Mouse (Mus musculus): ENCODE data around the gene Ebf1. TPM values are rescaled to one million over a fixed set of nuclear protein-coding genes. Genes with fewer than 3 reads are reported as not detected.

The Ebf1 gene
- total RNA-seq, 2 experiments from 2014 or later: 4.8 to 6.1 TPM

DNA sequence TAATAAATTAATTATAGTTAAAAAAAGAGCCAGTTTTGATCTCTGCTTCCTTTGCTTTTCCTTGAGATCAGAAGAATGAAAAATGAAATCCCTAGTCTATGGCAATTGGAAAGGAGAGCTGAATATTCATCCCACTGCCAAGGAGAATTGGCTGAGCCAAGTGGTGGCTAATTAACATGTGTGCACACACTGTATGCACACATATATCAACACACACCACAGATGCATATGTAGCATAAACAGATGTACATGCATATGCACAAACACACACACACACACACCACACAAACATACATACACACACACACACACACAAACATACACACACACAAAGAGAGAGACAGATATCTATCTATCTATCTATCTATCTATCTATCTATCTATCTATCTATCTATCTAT, 205.2 kb downstream of the Ebf1 start:
- DNase-seq (ENCODE audit: low spot score in 2 of 2): no peak

GRCm38 (mm10) chr11:44832227-44832939, 215.3 kb downstream of the Ebf1 start:
- no peak for DNase-seq (ENCODE audit: low spot score in 2 of 2)

DNA sequence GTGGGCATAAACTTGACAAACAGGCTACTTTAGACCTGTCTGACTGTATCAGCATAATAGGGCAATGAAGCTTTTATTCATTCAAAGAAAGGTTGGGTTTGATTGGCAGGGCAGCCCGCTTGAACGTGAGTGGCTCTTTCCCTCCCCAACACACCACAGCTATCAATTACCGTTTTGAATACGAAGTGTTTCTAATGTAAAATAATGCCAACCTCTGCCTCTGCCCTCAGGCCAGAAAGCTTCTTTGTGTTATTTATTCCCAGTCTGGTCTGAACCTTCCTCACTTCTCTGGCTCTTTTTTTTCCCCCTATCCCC, 215.8 kb downstream of the Ebf1 start:
- no peak for DNase-seq (ENCODE audit: low spot score in 2 of 2)

GRCm38 (mm10) chr11:44833351-44833996, 216.4 kb downstream of the Ebf1 start:
- no peak for DNase-seq (ENCODE audit: low spot score in 2 of 2)

DNA sequence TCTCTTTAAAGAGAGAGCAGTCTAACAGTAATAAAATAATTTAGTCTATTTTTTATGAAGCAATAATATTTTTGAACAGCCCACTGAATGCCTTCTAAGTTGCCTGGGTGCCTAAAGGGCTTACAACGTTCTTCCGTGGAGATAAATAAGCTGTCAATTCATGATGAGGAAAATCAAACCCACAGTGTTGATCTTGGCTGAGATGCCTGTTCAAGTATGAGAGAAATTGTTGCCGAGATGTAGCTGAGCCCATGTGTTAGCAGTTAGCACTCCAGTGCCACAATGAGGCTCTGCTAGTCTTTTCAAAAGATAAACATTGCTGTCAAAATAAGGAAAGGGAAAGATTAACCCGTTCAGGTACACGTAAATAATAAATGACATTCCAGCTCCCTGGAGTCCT, 218.0 kb downstream of the Ebf1 start:
- no peak for DNase-seq (ENCODE audit: low spot score in 2 of 2)

DNA sequence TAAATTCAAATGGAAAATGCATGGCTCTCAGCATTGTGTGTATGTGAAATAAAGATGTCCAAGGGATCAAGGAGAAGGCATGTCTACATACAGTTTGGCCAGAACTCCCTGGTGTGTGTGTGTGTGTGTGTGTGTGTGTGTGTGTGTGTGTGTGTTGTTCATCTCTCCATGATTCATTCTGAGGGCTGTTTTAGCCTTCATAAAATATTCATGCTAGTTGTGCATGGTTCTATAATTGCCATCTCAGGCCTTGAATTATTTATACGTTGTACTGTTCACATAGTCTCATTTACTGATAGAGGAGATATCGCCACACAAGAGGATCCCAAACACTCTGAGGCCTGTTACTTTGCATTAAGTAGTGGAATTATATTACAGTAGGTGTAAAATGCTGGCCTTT, 220.5 kb downstream of the Ebf1 start:
- no peak for DNase-seq (ENCODE audit: low spot score in 2 of 2)

GRCm38 (mm10) chr11:44841127-44842056, 224.3 kb downstream of the Ebf1 start:
- no peak for DNase-seq (ENCODE audit: low spot score in 2 of 2)

- DNase-seq (ENCODE audit: low spot score in 2 of 2): no peak
Measured at GRCm38 (mm10) chr11:44851874-44852273, 234.8 kb downstream of the Ebf1 start.

DNA sequence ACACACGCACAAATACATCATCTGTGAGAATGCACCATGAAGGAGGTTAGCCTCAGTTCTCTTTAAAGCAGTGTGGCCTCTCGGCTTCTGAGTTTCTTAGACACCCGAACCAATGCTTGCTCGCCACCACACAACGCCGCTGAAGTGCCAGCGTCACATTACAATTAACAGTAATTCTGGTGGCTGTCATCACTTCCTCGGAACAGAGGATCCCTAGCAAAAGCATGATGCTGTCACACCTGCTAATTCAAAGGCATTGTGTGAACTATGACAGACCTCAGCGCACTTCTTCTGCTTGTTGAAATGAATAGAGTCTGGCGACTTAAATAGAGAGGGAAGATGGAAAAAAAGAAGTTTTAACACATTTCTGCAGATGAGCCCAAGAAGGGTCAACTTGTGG, 235.8 kb downstream of the Ebf1 start:
- DNase-seq (ENCODE audit: low spot score in 2 of 2): no peak

DNA sequence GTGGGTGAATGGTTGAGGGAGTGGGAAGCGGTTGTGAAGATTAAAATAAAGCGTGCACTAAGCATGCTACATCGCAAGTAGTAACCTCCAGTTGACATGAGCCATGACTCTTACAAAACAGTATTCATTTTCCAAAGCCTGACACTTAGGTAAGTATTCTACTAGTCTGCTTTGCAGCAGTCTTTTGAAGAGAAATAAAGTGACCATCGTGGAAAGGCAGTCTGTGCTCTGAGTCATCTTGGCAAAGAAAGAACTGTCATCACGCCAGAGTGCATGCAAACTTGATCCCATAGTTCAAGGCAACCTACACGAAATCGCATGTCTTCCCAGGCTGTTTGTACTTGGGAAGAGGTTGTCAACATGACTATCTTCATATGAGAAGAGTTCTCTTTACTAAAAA, 237.4 kb downstream of the Ebf1 start:
- no peak for DNase-seq (ENCODE audit: low spot score in 2 of 2)

DNA sequence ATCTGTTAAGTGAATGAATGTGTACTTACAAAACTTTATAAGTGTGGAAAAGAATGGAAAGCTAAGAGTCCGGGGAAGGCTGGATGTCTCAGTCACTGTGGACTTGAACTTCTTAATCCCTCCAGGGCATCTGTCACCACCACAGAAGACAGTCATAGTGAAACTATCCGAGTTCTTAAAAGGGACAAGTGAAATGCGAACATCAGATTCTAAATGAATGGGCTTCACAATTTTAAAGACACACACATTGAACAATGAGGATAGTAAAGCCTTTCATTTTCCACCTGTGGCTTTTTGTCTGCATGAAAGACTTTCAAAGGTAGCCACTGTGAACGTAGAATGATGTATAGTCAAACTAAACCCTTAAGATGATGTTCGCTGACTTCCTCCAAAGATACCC, 244.0 kb downstream of the Ebf1 start:
- no peak for DNase-seq (ENCODE audit: low spot score in 2 of 2)

GRCm38 (mm10) chr11:44863910-44864309, 246.8 kb downstream of the Ebf1 start:
- no peak for DNase-seq (ENCODE audit: low spot score in 2 of 2)

- no peak for DNase-seq (ENCODE audit: low spot score in 2 of 2)
Measured at GRCm38 (mm10) chr11:44866476-44867149, 249.5 kb downstream of the Ebf1 start.

GRCm38 (mm10) chr11:44867433-44867832, 250.3 kb downstream of the Ebf1 start:
- no peak for DNase-seq (ENCODE audit: low spot score in 2 of 2)

DNA sequence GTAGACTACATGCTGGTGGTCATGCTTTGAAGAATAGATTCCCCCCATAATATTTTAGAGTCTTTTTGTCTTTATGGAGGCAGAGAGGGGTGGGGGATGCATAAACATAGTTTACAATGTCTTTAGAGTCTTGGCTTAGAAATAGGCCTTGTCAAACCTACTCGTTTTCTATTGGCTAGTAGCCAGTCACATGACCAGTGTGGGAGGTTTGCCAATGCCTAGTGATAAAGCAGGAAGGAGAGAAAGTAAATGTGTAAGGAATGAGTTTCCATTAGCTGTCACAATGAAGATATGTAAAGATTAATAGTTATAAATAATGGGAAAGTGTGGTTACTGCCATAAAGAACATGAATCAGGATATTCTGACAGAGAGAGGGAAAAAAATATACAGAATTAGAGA, 256.8 kb downstream of the Ebf1 start:
- DNase-seq (ENCODE audit: low spot score in 2 of 2): no peak

DNA sequence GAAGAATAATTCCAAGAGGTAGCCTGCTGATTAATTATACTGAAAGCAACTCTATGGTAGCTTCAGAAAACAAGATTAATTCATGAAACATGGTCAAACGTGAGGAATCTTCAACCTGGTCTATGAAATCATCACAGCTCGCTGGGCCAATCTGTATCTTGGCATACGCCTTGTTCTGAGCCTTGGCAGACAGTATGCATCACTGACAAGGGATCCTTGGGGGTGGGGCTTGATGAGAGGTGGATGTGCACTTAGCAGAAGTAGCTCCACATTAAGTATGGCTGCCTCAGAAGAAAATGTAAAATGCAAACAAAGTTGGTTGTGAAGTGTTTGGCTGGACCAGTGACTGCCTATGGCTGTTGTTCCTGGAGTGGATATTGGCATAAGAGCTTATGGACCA, 258.1 kb downstream of the Ebf1 start:
- DNase-seq (ENCODE audit: low spot score in 2 of 2): no peak

GRCm38 (mm10) chr11:44881056-44881683, 264.1 kb downstream of the Ebf1 start:
- no peak for DNase-seq (ENCODE audit: low spot score in 2 of 2)

DNA sequence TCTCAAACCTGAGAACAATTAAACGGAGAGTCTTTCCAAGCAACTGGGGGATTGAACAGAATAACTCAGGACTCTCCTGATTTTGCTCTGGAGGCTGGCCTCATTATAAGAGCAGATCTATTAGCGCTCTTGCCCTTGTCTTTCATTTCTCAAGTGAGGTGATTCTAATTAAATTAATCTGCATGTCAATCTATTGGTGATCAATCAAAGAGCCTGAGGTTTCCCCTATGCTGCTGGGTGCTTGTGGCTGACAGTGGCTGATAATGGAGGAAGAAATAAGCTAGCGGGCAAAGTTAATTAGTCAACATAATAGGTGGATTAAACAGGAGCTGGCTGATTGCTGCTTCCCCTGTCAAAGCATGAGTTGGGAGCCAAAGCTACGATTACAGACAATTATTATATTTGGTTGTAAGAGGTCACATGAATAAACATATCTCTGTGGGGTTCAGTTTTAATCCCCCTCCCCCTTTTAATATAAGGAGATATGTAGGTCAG, 265.4 kb downstream of the Ebf1 start:
- DNase-seq (ENCODE audit: low spot score in 2 of 2): no peak

DNA sequence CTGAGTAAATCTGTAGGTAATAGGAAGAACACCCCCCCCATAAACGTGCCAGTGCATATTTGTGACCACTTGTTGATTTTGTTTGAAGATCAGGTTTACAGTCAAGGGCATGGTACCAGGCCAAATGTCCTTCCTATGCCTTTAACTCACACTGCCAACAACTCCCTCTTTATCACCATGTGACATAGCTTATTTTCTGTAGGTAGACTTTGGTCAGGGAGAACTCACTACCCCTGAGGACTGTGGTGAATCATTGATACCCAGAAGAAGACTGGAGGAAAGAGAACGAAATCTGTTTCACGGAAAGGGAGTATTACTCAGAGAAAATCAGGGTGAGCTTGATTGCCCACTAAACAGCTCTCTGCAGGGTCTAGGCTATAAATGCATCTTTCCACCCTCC, 267.2 kb downstream of the Ebf1 start:
- no peak for DNase-seq (ENCODE audit: low spot score in 2 of 2)

DNA sequence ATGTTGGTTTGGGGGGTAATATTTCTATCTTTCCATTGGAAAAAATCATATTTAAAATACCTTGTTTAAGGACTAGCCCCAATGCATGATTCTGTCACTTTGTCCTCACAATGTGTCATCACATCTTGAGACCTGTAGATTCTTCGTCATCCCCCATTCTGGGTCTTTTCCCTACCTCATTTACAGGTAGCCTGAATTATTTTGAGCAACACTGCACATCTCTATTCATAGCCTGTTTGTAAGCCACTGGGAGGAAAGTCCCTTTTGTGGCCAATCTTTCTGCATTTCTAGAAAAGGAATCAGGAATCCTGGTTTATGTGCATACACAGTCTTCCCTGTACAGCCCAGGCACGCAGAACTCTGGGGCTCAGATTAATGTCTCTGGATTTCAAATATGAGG, 269.8 kb downstream of the Ebf1 start:
- DNase-seq (ENCODE audit: low spot score in 2 of 2): no peak

- DNase-seq (ENCODE audit: low spot score in 2 of 2): no peak
Measured at GRCm38 (mm10) chr11:44887691-44888090, 270.6 kb downstream of the Ebf1 start.
